Mouse (Mus musculus): Measurements from ENCODE around the gene Cabp4. TPM values are rescaled to one million over a fixed set of nuclear protein-coding genes. Genes with fewer than 3 reads are reported as not detected.
A peak's percentile ranks its signal among the peaks of the same experiment; 100 is the strongest.
"Not testable (repeated sequence)": the region's sequence is repeated elsewhere in the genome, so short reads cannot be mapped to it uniquely, and the experiment has no call there.

Gene Cabp4
- polyA plus RNA-seq, 1 experiment: 0.04 TPM

DNA sequence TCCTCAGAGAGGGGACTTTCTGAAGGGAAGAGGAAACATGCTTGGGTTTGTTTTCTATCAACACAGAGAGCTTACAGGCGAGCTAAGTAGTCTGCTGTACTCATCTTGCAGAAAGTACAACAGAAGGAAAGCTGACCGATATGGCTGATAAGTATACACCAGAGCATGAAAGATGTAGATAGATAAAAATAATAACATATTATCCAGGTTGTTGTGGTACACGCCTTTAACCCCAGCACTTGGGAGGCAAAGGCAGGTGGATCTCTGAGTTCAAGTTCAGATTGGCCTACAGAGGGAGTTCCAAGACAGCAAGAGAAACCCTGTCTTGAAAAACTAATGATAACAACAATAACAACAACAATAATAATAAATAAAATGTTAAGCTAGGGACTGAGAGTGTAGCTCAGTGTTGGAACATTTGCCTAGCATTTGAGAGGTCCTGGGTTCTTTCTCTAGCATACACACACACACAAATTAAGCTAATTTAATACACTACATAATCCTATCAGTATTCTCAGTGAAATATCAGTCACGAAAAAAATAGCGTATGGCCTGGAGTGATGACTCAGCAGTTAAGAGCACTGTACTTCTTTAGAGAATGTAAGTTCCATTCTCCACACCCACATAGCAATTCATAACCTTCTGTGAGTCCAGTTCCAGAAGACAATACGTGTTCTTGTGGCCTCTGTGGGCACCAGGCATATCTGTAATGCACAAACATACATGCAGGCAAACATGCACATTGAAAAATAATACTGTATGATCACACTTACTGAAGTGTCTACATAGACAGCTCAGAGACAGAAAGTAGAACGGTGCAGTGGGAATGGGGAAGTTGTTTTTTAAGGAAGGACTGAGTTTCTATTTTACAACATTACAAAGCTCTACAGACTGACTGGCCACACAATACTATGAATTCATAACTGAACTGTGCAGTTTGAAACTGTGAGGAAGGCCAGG is 21.1 kb downstream of the Cabp4 start:
- Histone ChIP-seq H3ac (ENCODE audit: control insufficient read depth, insufficient read length, low read depth) (no peak overlapping the region), H3K4me3 (ENCODE audit: insufficient read depth, poor library complexity, severe bottlenecking) (no peak overlapping the region), H3K36me3 (ENCODE audit: control insufficient read depth, insufficient read depth) (peaks cover 5% of the 10 kb centered on the region), H3K79me3 (ENCODE audit: low read depth) (peaks cover 15% of the 10 kb centered on the region), H3K79me2 (ENCODE audit: control insufficient read depth, insufficient read depth) (peaks cover 50% of the 10 kb centered on the region), H3K27me3 (ENCODE audit: control insufficient read depth, insufficient read depth, insufficient read length) (no peaks in the 10 kb centered on the region)
- TF ChIP-seq USF1 (IDR thresholded peaks at IDR 0.05; ENCODE audit: low read depth) (no peak), CEBPB (IDR thresholded peaks at IDR 0.05; ENCODE audit: low read depth) (no peak), MYOD1 (IDR thresholded peaks at IDR 0.05; ENCODE audit: control insufficient read depth, insufficient read length, low read depth) (no peak), FOSL1 (IDR thresholded peaks at IDR 0.05; ENCODE audit: insufficient read depth, low read length, poor library complexity, severe bottlenecking) (no peak), CTCF (IDR thresholded peaks at IDR 0.05; ENCODE audit: control insufficient read depth, insufficient read depth, insufficient read length) (no peak)

- not testable (repeated sequence) for H3K36me3 ChIP-seq (ENCODE audit: control insufficient read depth, insufficient read depth); H3K4me3 ChIP-seq (ENCODE audit: insufficient read depth, poor library complexity, severe bottlenecking); H3ac ChIP-seq (ENCODE audit: control insufficient read depth, insufficient read length, low read depth); H3K27me3 ChIP-seq (ENCODE audit: control insufficient read depth, insufficient read depth, insufficient read length)
- Histone ChIP-seq H3K79me2 (ENCODE audit: control insufficient read depth, insufficient read depth) (peaks cover 46% of the 10 kb centered on the region), H3K79me3 (ENCODE audit: low read depth) (peaks cover 15% of the 10 kb centered on the region)
Measured at GRCm38 (mm10) chr19:4121896-4122295, 21.9 kb downstream of the Cabp4 start.

DNA sequence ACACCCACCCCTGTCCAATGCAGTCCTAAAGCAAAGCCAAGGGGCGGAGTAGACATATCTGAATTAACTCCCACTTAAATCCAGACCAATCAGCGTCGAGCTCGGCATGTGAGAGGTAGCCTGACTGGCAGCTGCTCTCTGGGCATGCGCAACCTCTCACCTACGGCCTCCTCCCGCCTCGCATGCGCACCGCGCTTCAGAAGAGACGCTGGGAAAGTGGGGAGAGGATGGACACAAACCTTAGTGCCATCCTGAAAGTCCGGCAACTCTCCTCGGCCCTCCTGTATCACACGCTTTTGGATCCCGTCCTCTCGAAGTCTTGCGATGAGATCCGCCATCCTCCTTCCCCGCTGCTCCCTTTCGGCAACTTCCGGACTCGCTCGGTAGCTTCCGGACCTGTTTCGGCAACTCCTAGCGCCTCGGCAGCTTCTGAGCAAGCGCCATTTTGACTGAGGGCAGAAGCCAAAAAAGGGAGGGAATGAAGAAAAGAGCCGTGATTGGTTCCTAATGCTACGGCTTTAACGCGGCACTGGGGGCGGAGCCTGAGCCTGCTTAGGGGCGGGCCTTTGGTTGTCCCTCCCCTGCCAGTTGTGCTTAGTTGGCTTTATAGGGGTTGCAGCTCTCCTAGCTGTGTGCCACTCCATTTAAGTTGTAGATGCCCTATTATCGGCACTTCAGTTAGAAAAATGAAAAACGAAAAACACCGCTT is 22.6 kb downstream of the Cabp4 start:
- no peak for TF ChIP-seq CEBPB (IDR thresholded peaks at IDR 0.05; ENCODE audit: low read depth)
- no peak for TF ChIP-seq FOSL1 (IDR thresholded peaks at IDR 0.05; ENCODE audit: insufficient read depth, low read length, poor library complexity, severe bottlenecking)
- no peak for TF ChIP-seq MYOD1 (IDR thresholded peaks at IDR 0.05; ENCODE audit: control insufficient read depth, insufficient read length, low read depth)
- no peak for TF ChIP-seq CTCF (IDR thresholded peaks at IDR 0.05; ENCODE audit: control insufficient read depth, insufficient read depth, insufficient read length)
- TF ChIP-seq MAX (IDR thresholded peaks at IDR 0.05): peak; percentile 100
- TF ChIP-seq MYOG (IDR thresholded peaks at IDR 0.05; ENCODE audit: control insufficient read depth, extremely low read depth, insufficient read length): no peak
- TF ChIP-seq USF1 (IDR thresholded peaks at IDR 0.05; ENCODE audit: low read depth): no peak
- H3K79me3 ChIP-seq (ENCODE audit: low read depth): peaks cover 12% of the 10 kb centered on the region
- H3K36me3 ChIP-seq (ENCODE audit: control insufficient read depth, insufficient read depth): peaks cover 10% of the 10 kb centered on the region
- H3K27me3 ChIP-seq (ENCODE audit: control insufficient read depth, insufficient read depth, insufficient read length): no peaks in the 10 kb centered on the region
- peak overlapping the region; percentile 41 for H3K4me3 ChIP-seq (ENCODE audit: insufficient read depth, poor library complexity, severe bottlenecking)
- peaks cover 41% of the 10 kb centered on the region for H3K79me2 ChIP-seq (ENCODE audit: control insufficient read depth, insufficient read depth)
- H3ac ChIP-seq (ENCODE audit: control insufficient read depth, insufficient read length, low read depth): peak overlapping the region; percentile 68

DNA sequence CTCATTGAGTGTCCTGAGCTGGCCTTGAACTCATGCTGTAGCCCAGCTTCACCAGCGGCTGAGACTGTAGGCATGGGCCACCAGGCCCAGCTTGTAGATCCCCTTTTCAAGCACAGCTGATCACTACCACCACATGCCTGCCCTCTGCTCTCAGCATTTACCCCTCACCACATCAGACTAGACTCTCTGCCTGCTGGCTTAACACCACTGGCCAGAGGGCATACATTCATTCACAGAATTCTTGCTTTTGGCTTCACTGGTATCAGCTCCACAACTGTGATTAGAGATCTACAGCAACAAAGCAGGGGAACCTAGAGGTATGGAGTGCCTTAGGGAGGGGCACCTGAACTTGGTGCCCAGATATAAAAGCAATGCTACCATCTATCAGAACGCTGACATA is 23.3 kb downstream of the Cabp4 start:
- H3K36me3 ChIP-seq (ENCODE audit: control insufficient read depth, insufficient read depth): peaks cover 17% of the 10 kb centered on the region
- H3K27me3 ChIP-seq (ENCODE audit: control insufficient read depth, insufficient read depth, insufficient read length): no peaks in the 10 kb centered on the region
- H3ac ChIP-seq (ENCODE audit: control insufficient read depth, insufficient read length, low read depth): no peak overlapping the region
- peaks cover 10% of the 10 kb centered on the region for H3K79me3 ChIP-seq (ENCODE audit: low read depth)
- H3K79me2 ChIP-seq (ENCODE audit: control insufficient read depth, insufficient read depth): peaks cover 38% of the 10 kb centered on the region
- TF ChIP-seq MAX (IDR thresholded peaks at IDR 0.05): no peak
- no peak overlapping the region for H3K4me3 ChIP-seq (ENCODE audit: insufficient read depth, poor library complexity, severe bottlenecking)

DNA sequence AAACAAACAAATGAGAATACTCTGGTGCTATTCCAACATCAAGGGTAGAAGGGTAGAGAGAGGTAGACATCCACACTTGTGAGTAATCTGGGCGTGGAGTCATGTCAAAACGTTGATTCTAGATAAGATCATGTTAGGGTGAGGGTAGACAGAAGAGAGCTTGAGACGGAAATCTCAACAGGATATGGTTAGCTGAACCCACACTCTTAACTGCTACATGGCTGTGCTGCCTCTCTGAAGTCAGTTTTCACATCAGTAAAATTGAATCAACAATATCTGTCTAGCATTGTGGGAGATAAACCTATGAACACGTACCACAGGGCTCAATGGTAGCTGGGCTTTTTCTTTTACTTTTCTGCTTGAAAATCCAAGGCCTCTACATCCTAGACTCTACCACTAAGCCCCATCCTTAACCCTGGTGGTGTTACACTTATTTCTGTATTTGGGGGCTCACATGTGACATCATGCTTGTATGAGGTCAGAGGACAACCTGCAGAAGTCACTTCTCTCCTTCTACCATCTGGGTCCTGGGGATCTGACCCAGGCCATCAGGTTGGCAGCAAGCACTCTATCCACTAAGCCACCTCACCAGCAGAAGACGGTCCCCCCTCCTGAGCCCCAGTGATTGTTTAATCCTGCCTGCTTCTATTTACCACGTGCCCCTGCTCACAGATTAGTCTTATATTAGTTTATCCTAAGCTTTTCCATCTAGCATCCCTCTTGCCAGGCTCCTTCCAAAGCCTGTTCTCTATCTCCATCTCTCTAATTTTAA is 23.9 kb downstream of the Cabp4 start:
- peaks cover 38% of the 10 kb centered on the region for H3K79me2 ChIP-seq (ENCODE audit: control insufficient read depth, insufficient read depth)
- H3K27me3 ChIP-seq (ENCODE audit: control insufficient read depth, insufficient read depth, insufficient read length): no peaks in the 10 kb centered on the region
- peaks cover 10% of the 10 kb centered on the region for H3K79me3 ChIP-seq (ENCODE audit: low read depth)
- no peak overlapping the region for H3K4me3 ChIP-seq (ENCODE audit: insufficient read depth, poor library complexity, severe bottlenecking)
- H3ac ChIP-seq (ENCODE audit: control insufficient read depth, insufficient read length, low read depth): no peak overlapping the region
- H3K36me3 ChIP-seq (ENCODE audit: control insufficient read depth, insufficient read depth): peaks cover 23% of the 10 kb centered on the region
- TF ChIP-seq MAX (IDR thresholded peaks at IDR 0.05) (no peak), CTCF (IDR thresholded peaks at IDR 0.05; ENCODE audit: control insufficient read depth, insufficient read depth, insufficient read length) (no peak), FOSL1 (IDR thresholded peaks at IDR 0.05; ENCODE audit: insufficient read depth, low read length, poor library complexity, severe bottlenecking) (no peak), USF1 (IDR thresholded peaks at IDR 0.05; ENCODE audit: low read depth) (no peak), MYOD1 (IDR thresholded peaks at IDR 0.05; ENCODE audit: control insufficient read depth, insufficient read length, low read depth) (no peak), CEBPB (IDR thresholded peaks at IDR 0.05; ENCODE audit: low read depth) (no peak), MYOG (IDR thresholded peaks at IDR 0.05; ENCODE audit: control insufficient read depth, extremely low read depth, insufficient read length) (no peak)
